Mouse (Mus musculus) liver, postnatal 0 days (tissue): ENCODE data around the gene Dbn1. TPM values are rescaled to one million over a fixed set of nuclear protein-coding genes. Genes with fewer than 3 reads are reported as not detected.

ENCODE experiments used
- ATAC-seq: fragments of 200-750 bp; cut with Nextera tagmentation; 2 replicates; pipeline ENCODE4 v1.8.0; 2017; ENCODE audit warnings: mild to moderate bottlenecking, moderate library complexity
- DNase-seq: peaks from one replicate; pipeline ENCODE4 v3.0.0-alpha.2; 2016
- H3K27ac ChIP-seq: fragments of 300-500 bp; sonication (generic); 2 replicates; pipeline ENCODE4 v1.5.1; 2014; ENCODE audit warnings: antibody characterized with exemption, moderate library complexity, mild to moderate bottlenecking, low read depth
- H3K27me3 ChIP-seq: fragments of 300-500 bp; sonication (generic); 2 replicates; pipeline ENCODE4 v1.6.1; 2014; ENCODE audit warnings: low read length, control low read depth, mixed read lengths; ENCODE audit not compliant: insufficient read depth
- H3K36me3 ChIP-seq: fragments of 300-500 bp; sonication (generic); replicated peaks from 2 replicates; pipeline ENCODE4 v1.6.1; 2014; ENCODE audit warnings: mild to moderate bottlenecking, control low read depth, low read length, moderate library complexity, mixed read lengths; ENCODE audit not compliant: insufficient read depth
- H3K4me1 ChIP-seq: fragments of 300-500 bp; sonication (generic); 2 replicates; pipeline ENCODE4 v1.6.1; 2014; ENCODE audit warnings: antibody characterized with exemption, mild to moderate bottlenecking, control low read depth; ENCODE audit not compliant: insufficient read depth
- H3K4me2 ChIP-seq: fragments of 300-500 bp; sonication (generic); 2 replicates; pipeline ENCODE4 v1.6.1; 2014; ENCODE audit warnings: low read depth, mild to moderate bottlenecking, low read length, moderate library complexity, mixed read lengths
- H3K4me3 ChIP-seq: fragments of 300-500 bp; sonication (generic); 2 replicates; pipeline ENCODE4 v1.5.1; 2014; ENCODE audit warnings: low read depth, low read length
- H3K9ac ChIP-seq: fragments of 300-500 bp; sonication (generic); replicated peaks from 2 replicates; pipeline ENCODE4 v1.6.1; 2014; ENCODE audit warnings: mild to moderate bottlenecking, moderate library complexity
- H3K9me3 ChIP-seq: fragments of 300-500 bp; sonication (generic); 2 replicates; pipeline ENCODE4 v1.6.1; 2016; ENCODE audit warnings: mild to moderate bottlenecking, control low read depth, low read length, mixed read lengths
- CTCF ChIP-seq: sonication (generic); IDR thresholded peaks from 2 replicates; pipeline ENCODE4 v1.5.1; 2016; ENCODE audit warnings: antibody characterized with exemption, low read depth
- EP300 ChIP-seq: IDR thresholded peaks from 2 replicates; pipeline ENCODE4 v1.6.1; 2016; ENCODE audit warnings: antibody characterized with exemption, low read depth, mild to moderate bottlenecking
- WGBS: fragments of 180-500 bp; shearing (Covaris S2); extraction: QIAGEN DNeasy Blood & Tissue Kit; methylation state at CpG from one replicate; pipeline ENCODE4 v1.1.7; 2014; ENCODE audit not compliant: insufficient replicate concordance; 5-methylcytosine and 5-hydroxymethylcytosine counted together
- microRNA-seq: library from miRNA; unstranded; fragments of <30 nt; microRNA quantifications from one replicate; pipeline ENCODE4, GENCODE M21; 2016
- polyA plus RNA-seq: library from polyadenylated mRNA; unstranded; fragments of >200 nt; fragmentation: Nextera tagmentation; extraction: Ambion mirVana; gene quantifications from 2 replicates; pipeline ENCODE4 v1.2.1, GENCODE M21; 2015

Gene Dbn1
- polyA plus RNA-seq, 1 experiment from 2014 or later: 4.2 TPM

DNA sequence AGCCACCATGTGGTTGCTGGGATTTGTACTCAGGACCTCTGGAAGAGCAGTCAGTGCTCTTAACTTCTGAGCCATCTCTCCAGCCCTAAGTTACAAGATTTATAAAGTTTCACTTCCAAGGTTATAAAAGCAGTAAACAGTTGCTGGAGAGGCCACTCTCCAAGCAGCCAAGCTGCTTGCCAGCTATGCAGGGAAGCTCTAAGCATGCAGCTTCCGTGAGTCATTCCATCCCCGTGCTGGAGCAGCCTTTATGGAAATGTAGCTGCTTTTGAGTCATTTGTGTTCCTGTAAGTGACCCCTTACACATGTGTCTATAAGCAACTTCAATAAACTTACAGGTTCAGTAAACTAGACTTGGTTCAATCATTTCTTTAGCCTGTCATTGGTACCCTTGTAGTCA is 57.3 kb downstream of the Dbn1 start:
- WGBS: 89% methylated on average over 2 of the region's 2 CpGs
- Histone ChIP-seq H3K4me2 (no peak overlapping the region), H3K4me1 (peaks cover 20% of the 10 kb centered on the region), H3K36me3 (no peaks in the 10 kb centered on the region), H3K4me3 (no peak overlapping the region), H3K9me3 (no peaks in the 10 kb centered on the region), H3K27me3 (no peaks in the 10 kb centered on the region), H3K9ac (no peak overlapping the region), H3K27ac (no peak overlapping the region)
- no peak for ATAC-seq
- no peak for DNase-seq
- TF ChIP-seq EP300: no peak
- no peak for TF ChIP-seq CTCF

DNA sequence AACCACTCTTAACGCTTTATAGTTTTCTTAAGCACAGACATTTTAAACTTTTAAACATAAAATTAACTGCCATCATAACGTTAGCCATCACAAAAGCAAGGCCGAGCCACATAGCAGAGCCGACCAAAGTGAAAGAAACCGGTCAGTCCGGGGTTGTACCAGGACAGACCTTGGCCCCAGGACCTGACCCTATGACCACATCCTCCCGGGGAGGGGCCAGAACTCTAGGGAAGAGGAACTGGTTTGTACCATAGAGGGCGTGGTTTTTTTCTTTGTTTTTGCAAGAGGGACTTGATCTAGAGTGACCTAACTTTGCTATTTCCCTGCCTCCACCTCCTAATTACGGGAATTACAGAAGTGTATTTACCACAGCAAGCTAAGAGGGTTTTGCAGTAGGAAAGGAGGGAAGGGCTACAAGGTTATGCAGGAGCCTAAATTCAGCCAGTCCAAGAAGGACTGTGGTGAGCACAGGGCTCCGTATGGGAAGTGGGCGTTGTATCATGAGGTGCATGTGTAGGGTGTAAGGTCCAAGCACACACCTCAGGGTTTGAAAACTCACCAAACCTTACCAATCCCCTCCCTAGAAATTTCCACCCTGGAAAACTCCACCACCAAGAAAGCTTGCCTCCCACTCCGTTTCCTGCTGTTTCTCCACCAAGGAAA is 58.6 kb downstream of the Dbn1 start:
- H3K9me3 ChIP-seq: no peaks in the 10 kb centered on the region
- no peak overlapping the region for H3K4me3 ChIP-seq
- peak overlapping the region; percentile 48 for H3K4me2 ChIP-seq
- DNase-seq (peak; percentile 83), ATAC-seq (peak; percentile 92)
- WGBS: 29% methylated on average over 12 of the region's 12 CpGs
- H3K27ac ChIP-seq: peak overlapping the region; percentile 81
- peaks cover 20% of the 10 kb centered on the region for H3K4me1 ChIP-seq
- H3K9ac ChIP-seq: no peak overlapping the region
- H3K27me3 ChIP-seq: no peaks in the 10 kb centered on the region
- TF ChIP-seq CTCF (peak; percentile 14; the same call in 1 of the 2 replicates), EP300 (peak; percentile 64; the same call in 1 of the 2 replicates)
- no peaks in the 10 kb centered on the region for H3K36me3 ChIP-seq

DNA sequence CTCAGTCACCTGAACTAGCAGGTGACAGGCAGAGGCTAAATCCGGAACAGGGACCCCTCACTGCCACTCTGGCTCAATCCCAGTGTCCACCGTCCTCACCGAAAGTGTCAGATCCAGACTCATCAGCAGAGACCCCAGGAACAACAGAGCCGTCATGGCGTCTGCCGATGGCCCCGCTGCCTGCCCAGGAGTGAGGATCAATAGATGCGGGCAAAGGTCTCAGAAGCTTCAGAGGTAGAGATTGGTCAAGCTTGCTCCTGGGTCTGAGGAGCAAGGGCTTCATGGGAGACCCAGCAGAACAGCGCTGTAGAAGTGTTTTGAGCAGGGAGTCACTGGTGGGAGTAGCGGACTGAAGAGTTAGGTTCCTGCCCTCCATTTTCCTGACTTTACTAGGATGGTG is 61.3 kb downstream of the Dbn1 start, which contains the start of gene F12:
F12 (minus strand) TSS at position 181 of the 400 bp plus-strand sequence.
- TF ChIP-seq EP300 (no peak), CTCF (no peak)
- peak; percentile 55 for DNase-seq
- H3K4me2 ChIP-seq: peak within 1 kb of the TSS; percentile 55

More for the DNA sequence above, 61.3 kb downstream of the Dbn1 start, which contains the start of gene F12:
- Histone ChIP-seq H3K4me3 (peak within 1 kb of the TSS; percentile 45), H3K4me1 (peaks cover 20% of the 10 kb centered on the region), H3K9ac (peak within 1 kb of the TSS; percentile 59), H3K36me3 (no peaks in the 10 kb centered on the region), H3K27ac (peak within 1 kb of the TSS; percentile 77), H3K27me3 (peaks cover 5% of the 10 kb centered on the region), H3K9me3 (no peaks in the 10 kb centered on the region)
- 70% methylated on average over 10 of the region's 10 CpGs for WGBS
- ATAC-seq: peak; percentile 43; the same call in 1 of the 2 replicates

Small RNAs within 50 kb of the gene (microRNA-seq; reads per million reads assigned to microRNA genes)
- gene Mir6943 (not detected), gene Mir6944 (1.2 reads per million), gene Mir6945 (2.0 reads per million)

Other genes starting within 250 kb of the Dbn1 start
- 196 and 213 TPM in 2 replicates for gene Prelid1, start 167.6 kb downstream of the Dbn1 start, polyA plus RNA-seq
- 38.7 and 39.6 TPM in 2 replicates for gene Rab24, start 166.2 kb downstream of the Dbn1 start, polyA plus RNA-seq
- 14.0 and 15.9 TPM in 2 replicates for gene Mxd3, start 158.3 kb downstream of the Dbn1 start, polyA plus RNA-seq
- 50.5 and 56.0 TPM in 2 replicates for gene Lman2, start 125.3 kb downstream of the Dbn1 start, polyA plus RNA-seq
- 2.8 and 3.1 TPM in 2 replicates for gene Rgs14, start 118.4 kb downstream of the Dbn1 start, polyA plus RNA-seq
- gene Slc34a1, start 89.9 kb downstream of the Dbn1 start, polyA plus RNA-seq: not detected in 2 replicates
- not detected in 2 replicates for gene Pfn3, start 72.9 kb downstream of the Dbn1 start, polyA plus RNA-seq
- gene F12, start 61.3 kb downstream of the Dbn1 start, polyA plus RNA-seq: 403 and 418 TPM in 2 replicates
- 15.9 and 16.7 TPM in 2 replicates for gene Grk6, start 43.0 kb downstream of the Dbn1 start, polyA plus RNA-seq
- not detected in 2 replicates for gene Prr7, start 23.8 kb downstream of the Dbn1 start, polyA plus RNA-seq
- gene Pdlim7, start 25.6 kb upstream of the Dbn1 start, polyA plus RNA-seq: 15.9 and 17.0 TPM in 2 replicates
- 18.1 and 20.2 TPM in 2 replicates for gene Dok3, start 41.2 kb upstream of the Dbn1 start, polyA plus RNA-seq
- gene Ddx41, start 48.5 kb upstream of the Dbn1 start, polyA plus RNA-seq: 17.0 and 17.2 TPM in 2 replicates
- 5.0 and 5.3 TPM in 2 replicates for gene Fam193b, start 83.0 kb upstream of the Dbn1 start, polyA plus RNA-seq
- gene Tmed9, start 85.6 kb upstream of the Dbn1 start, polyA plus RNA-seq: 45.1 and 46.6 TPM in 2 replicates
- gene B4galt7, start 111.8 kb upstream of the Dbn1 start, polyA plus RNA-seq: 5.4 and 6.4 TPM in 2 replicates
- 16.2 and 16.7 TPM in 2 replicates for gene Caml, start 134.9 kb upstream of the Dbn1 start, polyA plus RNA-seq
- 9.8 and 11.7 TPM in 2 replicates for gene Ddx46, start 146.9 kb upstream of the Dbn1 start, polyA plus RNA-seq
- 8.6 and 9.0 TPM in 2 replicates for gene B230219D22Rik, start 205.0 kb upstream of the Dbn1 start, polyA plus RNA-seq
- gene Txndc15, start 226.5 kb upstream of the Dbn1 start, polyA plus RNA-seq: 42.3 and 44.9 TPM in 2 replicates
- gene Pcbd2, start 239.3 kb upstream of the Dbn1 start, polyA plus RNA-seq: 49.2 and 52.7 TPM in 2 replicates